26 mouse cellular contexts compared by ENCODE assay signal in the genomic region with DNA sequence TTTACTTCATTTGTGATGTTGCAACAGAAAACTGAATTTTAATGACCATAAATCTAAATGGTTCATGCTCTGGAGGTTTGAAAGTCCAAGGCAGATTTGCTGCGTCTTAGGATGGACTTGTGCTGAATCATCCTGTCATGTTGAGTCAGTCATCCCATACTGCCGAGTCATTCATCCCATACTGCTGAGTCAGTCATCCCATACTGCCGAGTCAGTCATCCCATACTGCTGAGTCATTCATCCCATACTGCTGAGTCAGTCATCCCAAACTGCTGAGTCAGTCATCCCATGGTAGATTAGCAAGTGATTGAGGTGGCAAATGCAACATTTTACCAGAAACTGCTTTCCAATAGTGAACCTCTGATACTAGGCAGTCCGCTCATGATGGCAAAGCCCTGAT.
DNase-seq lines count a peak whose midpoint lies in the region; ATAC-seq and TF ChIP-seq lines count a peak whose summit lies in the region.
"Had no signal": no experiment of that assay in that cellular context is flagged by ENCODE, and none has a peak within 500 bp of the region (broad histone marks: within the 10 kb centered on the region; RNA-seq: fewer than 3 reads in every experiment).

No protein-coding gene starts in this region.

- H3K4me1 ChIP-seq in ES-E14 (ENCODE audit: control insufficient read depth in 2 of 2, insufficient read depth in 2 of 2, low read length in 2 of 2, poor library complexity in 1 of 2), result no peaks in the 10 kb centered on the region
- H3K4me1 ChIP-seq in midbrain, embryonic 16.5 days (ENCODE audit: control insufficient read depth, insufficient read depth, low read length), result no peaks in the 10 kb centered on the region
- H3K4me1 ChIP-seq in hindbrain, embryonic 13.5 days (replicated peaks), result no peaks in the 10 kb centered on the region
- H3K4me1 ChIP-seq: embryonic facial prominence, embryonic 10.5 days; forebrain, embryonic 10.5 days; heart, embryonic 10.5 days; liver, embryonic 15.5 days; midbrain, embryonic 12.5 days had no signal

- H3K4me3 ChIP-seq in ES-E14 (ENCODE audit: insufficient read depth in 1 of 2, low read depth in 1 of 2, low read length in 2 of 2, poor library complexity in 1 of 2, severe bottlenecking in 1 of 2), result no peak overlapping the region
- no peak overlapping the region for H3K4me3 ChIP-seq in midbrain, embryonic 16.5 days (ENCODE audit: low read depth, low read length)
- H3K4me3 ChIP-seq in hindbrain, embryonic 13.5 days, result no peak overlapping the region
- H3K4me3 ChIP-seq: embryonic facial prominence, embryonic 10.5 days; forebrain, embryonic 10.5 days; heart, embryonic 10.5 days; liver, embryonic 15.5 days; lung, embryonic 15.5 days; midbrain, embryonic 12.5 days had no signal

- no peak for ATAC-seq in midbrain, embryonic 16.5 days
- ATAC-seq in hindbrain, embryonic 13.5 days (ENCODE audit: low FRiP score), result no peak
- ATAC-seq: activated CD4-positive, CD25-positive, alpha-beta regulatory T cell, adult 4 months; forebrain, embryonic 16.5 days; hindbrain, postnatal 0 days; intestine, embryonic 16.5 days had no signal

- peaks cover 2% of the 10 kb centered on the region; the same call in 1 of the 2 replicates for H3K36me3 ChIP-seq in ES-E14 (ENCODE audit: control insufficient read depth, insufficient read depth, low read length, poor library complexity, severe bottlenecking)
- no peaks in the 10 kb centered on the region for H3K36me3 ChIP-seq in midbrain, embryonic 16.5 days (ENCODE audit: control insufficient read depth, insufficient read depth, low read length)
- H3K36me3 ChIP-seq in hindbrain, embryonic 13.5 days, result peaks cover 3% of the 10 kb centered on the region
- H3K36me3 ChIP-seq: lung, embryonic 15.5 days; midbrain, embryonic 12.5 days had no signal

- DNase-seq in 3134 (ENCODE audit: extremely low read depth, insufficient read length, low spot score), result peak; percentile 12
- peak; percentile 68 for DNase-seq in 3T3-L1 (ENCODE audit: low read depth, low spot score)
- no peak for DNase-seq in ES-E14 (ENCODE audit: low read depth, low spot score)
- DNase-seq in adipocyte (ENCODE audit: low spot score), result peak; percentile 48
- DNase-seq in spleen, postnatal 14 days (ENCODE audit: low spot score in 2 of 2), result no peak
- no peak for DNase-seq in cerebellum, adult 18-20 months
- DNase-seq: cerebellum, adult 11 months; cerebellum, postnatal 10 days; gastrocnemius, postnatal 10 days; kidney, postnatal 36 days; lung, postnatal 4 days; right cerebral cortex, postnatal 14 days; spleen, adult 18-20 months; thymus, postnatal 25 days had no signal

- 95% methylated on average over 4 of the region's 4 CpGs for WGBS in midbrain, embryonic 16.5 days
- 94% methylated on average over 4 of the region's 4 CpGs for WGBS in hindbrain, embryonic 13.5 days

- no peaks in the 10 kb centered on the region for H3K9me3 ChIP-seq in ES-E14 (ENCODE audit: control insufficient read depth, insufficient read depth, low read depth, low read length)
- H3K9me3 ChIP-seq in midbrain, embryonic 16.5 days (replicated peaks; ENCODE audit: control insufficient read depth, low read length, poor library complexity, severe bottlenecking), result no peaks in the 10 kb centered on the region
- H3K9me3 ChIP-seq in hindbrain, embryonic 13.5 days, result no peaks in the 10 kb centered on the region
- H3K9me3 ChIP-seq: embryonic facial prominence, embryonic 10.5 days; forebrain, embryonic 10.5 days; heart, embryonic 10.5 days; liver, embryonic 15.5 days; lung, embryonic 15.5 days; midbrain, embryonic 12.5 days had no signal

- in situ Hi-C loops in ES-E14 (cut with MboI; ENCODE audit: low sequenced_read_pairs in 2 of 2, unreplicated experiment in 2 of 2), result no loop called here

- H3K4me2 ChIP-seq in midbrain, embryonic 16.5 days (ENCODE audit: low read length), result no peak overlapping the region
- H3K4me2 ChIP-seq in hindbrain, embryonic 13.5 days, result no peak overlapping the region
- H3K4me2 ChIP-seq: liver, embryonic 15.5 days; lung, embryonic 15.5 days; midbrain, embryonic 12.5 days had no signal

- no peak overlapping the region for H3K9ac ChIP-seq in ES-E14 (ENCODE audit: insufficient read depth, low read depth, low read length, poor library complexity, severe bottlenecking)
- no peak overlapping the region for H3K9ac ChIP-seq in midbrain, embryonic 16.5 days (ENCODE audit: low read depth, low read length)
- no peak overlapping the region for H3K9ac ChIP-seq in hindbrain, embryonic 13.5 days
- H3K9ac ChIP-seq: liver, embryonic 15.5 days; lung, embryonic 15.5 days; midbrain, embryonic 12.5 days had no signal

- H3K27ac ChIP-seq in ES-E14 (ENCODE audit: insufficient read depth, low read depth, low read length, poor library complexity, severe bottlenecking), result peak overlapping the region; percentile 73
- no peak overlapping the region for H3K27ac ChIP-seq in midbrain, embryonic 16.5 days (ENCODE audit: low read length)
- no peak overlapping the region for H3K27ac ChIP-seq in hindbrain, embryonic 13.5 days
- H3K27ac ChIP-seq: embryonic facial prominence, embryonic 10.5 days; forebrain, embryonic 10.5 days; heart, embryonic 10.5 days; hindbrain, postnatal 0 days; liver, embryonic 15.5 days; lung, embryonic 15.5 days; midbrain, embryonic 12.5 days had no signal

- no peaks in the 10 kb centered on the region for H3K27me3 ChIP-seq in midbrain, embryonic 16.5 days (ENCODE audit: control insufficient read depth, insufficient read depth, low read depth, low read length)
- no peaks in the 10 kb centered on the region for H3K27me3 ChIP-seq in hindbrain, embryonic 13.5 days
- H3K27me3 ChIP-seq: liver, embryonic 15.5 days; lung, embryonic 15.5 days; midbrain, embryonic 12.5 days had no signal

TF ChIP-seq in ES-E14, 5 proteins besides CTCF, POLR2A, EP300 and RAD21:
- no peak for TF ChIP-seq ZNF384 (IDR thresholded peaks at IDR 0.05; ENCODE audit: low read depth, low read length)
- peak; percentile 100 for TF ChIP-seq MAFK (IDR thresholded peaks at IDR 0.05; ENCODE audit: insufficient read depth, low read depth, low read length)

Comparison
In these comparisons a context has a peak if more than half of its experiments do, and no peak if none do; other contexts are left out.
1. DNase-seq: peak in 3134 (single experiment), 3T3-L1 (single experiment) and adipocyte (single experiment); none in ES-E14 (single experiment), spleen, postnatal 14 days (0 of 2) and cerebellum, adult 18-20 months (0 of 2).